Mouse (Mus musculus): ENCODE measurements around the gene Mrpl4.

- TF ChIP-seq CTCF (conservative IDR thresholded peaks at IDR 0.05 in 1 of 2, IDR thresholded peaks at IDR 0.05 in 1 of 2; ENCODE audit: low read depth in 2 of 2, low read length in 2 of 2), result no peak
- TF ChIP-seq USF1 (IDR thresholded peaks at IDR 0.05; ENCODE audit: low read depth, low read length), result no peak
- TF ChIP-seq RCOR1 (conservative IDR thresholded peaks at IDR 0.05; ENCODE audit: low read depth, low read length), result no peak
- no peak for TF ChIP-seq EP300 (IDR thresholded peaks at IDR 0.05; ENCODE audit: low read length)
- TF ChIP-seq KAT2A (IDR thresholded peaks at IDR 0.05; ENCODE audit: insufficient replicate concordance, low read length), result no peak
- no peak for TF ChIP-seq CHD1 (IDR thresholded peaks at IDR 0.05; ENCODE audit: low read depth, low read length)
- no peak for TF ChIP-seq TCF12 (IDR thresholded peaks at IDR 0.05; ENCODE audit: low read depth, low read length)
- TF ChIP-seq JUN (IDR thresholded peaks at IDR 0.05; ENCODE audit: insufficient read depth, low read depth, low read length), result no peak
- TF ChIP-seq ELF1 (IDR thresholded peaks at IDR 0.05; ENCODE audit: low read depth, low read length), result no peak
- no peak for TF ChIP-seq POLR2A (IDR thresholded peaks at IDR 0.05; ENCODE audit: low read depth, low read length)
Observed at GRCm38 (mm10) chr9:21045235-21045634, 42.7 kb downstream of the Mrpl4 start.
